Mouse (Mus musculus) testis, adult 2 months (tissue): Measurements from ENCODE around the gene Ift122. TPM values are rescaled to one million over a fixed set of nuclear protein-coding genes. Genes with fewer than 3 reads are reported as not detected.

Experiments used
- H3K27ac ChIP-seq: fragments of 200-500 bp; 2 replicates; pipeline ENCODE4 v1.5.1; 2012; ENCODE audit warnings: low read depth, low read length; ENCODE audit not compliant: control insufficient read depth, insufficient read depth
- H3K27me3 ChIP-seq: fragments of 200-500 bp; 2 replicates; pipeline ENCODE4 v1.6.1; 2012; ENCODE audit warnings: mild to moderate bottlenecking, low read length, moderate library complexity; ENCODE audit not compliant: control insufficient read depth, insufficient read depth
- H3K36me3 ChIP-seq: fragments of 200-500 bp; 2 replicates; pipeline ENCODE4 v1.6.1; 2012; ENCODE audit warnings: mild to moderate bottlenecking, low read length; ENCODE audit not compliant: control insufficient read depth, insufficient read depth
- H3K4me1 ChIP-seq: fragments of 200-500 bp; 2 replicates; pipeline ENCODE4 v1.6.1; 2012; ENCODE audit warnings: low read length; ENCODE audit not compliant: control insufficient read depth, insufficient read depth
- H3K4me3 ChIP-seq: fragments of 200-500 bp; 2 replicates; pipeline ENCODE4 v1.5.1; 2012; ENCODE audit warnings: low read depth, mild to moderate bottlenecking, low read length, moderate library complexity, mixed read lengths; ENCODE audit not compliant: control insufficient read depth
- CTCF ChIP-seq: fragments of 200-500 bp; IDR thresholded peaks from 2 replicates; pipeline ENCODE4 v1.5.1; 2012; ENCODE audit warnings: low read depth, mild to moderate bottlenecking, inconsistent platforms, low read length, moderate library complexity; ENCODE audit not compliant: control insufficient read depth, insufficient read depth, insufficient replicate concordance
- POLR2A ChIP-seq: fragments of 200-500 bp; IDR thresholded peaks from 2 replicates; pipeline ENCODE4 v1.6.1; 2012; ENCODE audit warnings: low read depth, mild to moderate bottlenecking, inconsistent platforms, low read length, moderate library complexity; ENCODE audit not compliant: control insufficient read depth
- polyA plus RNA-seq: library from polyadenylated mRNA; depleted of rRNA; stranded (reverse); fragments of >200 nt; gene quantifications from 2 replicates; pipeline ENCODE4 v1.2.3, GENCODE M21; 2012

Gene Ift122
- polyA plus RNA-seq, 1 experiment: 128 TPM

DNA sequence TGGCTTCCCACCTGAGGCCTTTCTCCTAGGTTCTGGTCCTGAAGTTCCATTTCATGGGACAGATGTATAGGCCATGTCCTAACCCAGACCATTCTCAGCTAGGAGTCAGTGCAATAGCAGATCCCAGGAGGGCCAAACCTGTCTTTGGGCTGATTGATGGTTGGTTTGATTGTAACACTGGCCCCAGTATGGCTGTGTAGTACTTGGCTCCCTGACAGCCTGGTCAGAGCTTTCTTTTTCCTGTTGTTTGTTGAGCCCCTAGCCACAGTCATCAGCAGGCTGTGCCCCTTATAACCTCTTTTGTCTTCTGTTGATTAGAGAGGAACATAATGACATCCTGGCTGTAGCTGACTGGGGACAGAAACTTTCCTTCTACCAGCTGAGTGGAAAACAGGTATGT lies 30.7 kb downstream of the Ift122 start:
- Histone ChIP-seq H3K27me3 (no peaks in the 10 kb centered on the region), H3K36me3 (peaks cover 1% of the 10 kb centered on the region), H3K4me1 (no peaks in the 10 kb centered on the region), H3K27ac (no peak overlapping the region), H3K4me3 (no peak overlapping the region)
- TF ChIP-seq POLR2A (no peak), CTCF (no peak)

DNA sequence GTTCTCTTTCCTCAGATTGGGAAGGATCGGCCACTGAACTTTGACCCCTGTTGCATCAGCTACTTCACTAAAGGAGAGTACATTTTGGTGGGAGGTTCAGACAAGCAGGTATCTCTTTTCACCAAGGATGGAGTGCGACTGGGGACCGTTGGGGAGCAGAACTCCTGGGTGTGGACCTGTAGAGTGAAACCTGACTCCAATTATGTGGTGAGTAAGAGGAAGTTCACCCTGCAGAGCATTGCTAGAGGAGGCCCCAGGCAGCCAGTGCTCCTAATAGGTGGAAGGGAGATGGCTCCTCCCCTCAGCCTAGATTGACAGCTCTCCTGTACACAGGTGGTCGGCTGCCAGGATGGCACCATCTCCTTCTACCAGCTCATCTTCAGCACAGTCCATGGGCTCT lies 33.6 kb downstream of the Ift122 start:
- Histone ChIP-seq H3K4me1 (no peaks in the 10 kb centered on the region), H3K27me3 (no peaks in the 10 kb centered on the region), H3K27ac (no peak overlapping the region), H3K36me3 (peaks cover 1% of the 10 kb centered on the region; the same call in 1 of the 2 replicates), H3K4me3 (no peak overlapping the region)
- TF ChIP-seq CTCF: no peak
- no peak for TF ChIP-seq POLR2A

DNA sequence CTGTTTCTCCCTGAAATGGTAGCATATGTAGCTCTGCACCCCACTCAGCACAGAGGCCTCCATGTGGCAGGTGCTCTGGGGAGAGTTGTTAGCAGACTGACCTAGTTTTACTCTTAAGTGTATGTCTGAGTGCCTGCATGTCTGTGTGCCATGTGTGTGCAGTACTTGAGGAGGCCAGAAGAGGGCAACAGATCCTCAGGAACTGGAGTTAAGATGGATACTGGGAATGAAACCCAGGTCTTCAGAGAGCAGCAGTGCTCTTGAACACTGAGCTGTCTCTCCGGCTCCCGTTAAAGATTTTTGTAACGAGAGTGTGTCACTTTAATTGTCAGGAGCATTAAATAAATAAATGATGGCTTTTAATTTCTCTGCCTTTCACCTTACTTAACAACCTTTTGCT lies 35.0 kb downstream of the Ift122 start:
- Histone ChIP-seq H3K27me3 (no peaks in the 10 kb centered on the region), H3K4me3 (no peak overlapping the region), H3K27ac (no peak overlapping the region), H3K36me3 (peaks cover 3% of the 10 kb centered on the region), H3K4me1 (no peaks in the 10 kb centered on the region)
- TF ChIP-seq CTCF: no peak
- no peak for TF ChIP-seq POLR2A

DNA sequence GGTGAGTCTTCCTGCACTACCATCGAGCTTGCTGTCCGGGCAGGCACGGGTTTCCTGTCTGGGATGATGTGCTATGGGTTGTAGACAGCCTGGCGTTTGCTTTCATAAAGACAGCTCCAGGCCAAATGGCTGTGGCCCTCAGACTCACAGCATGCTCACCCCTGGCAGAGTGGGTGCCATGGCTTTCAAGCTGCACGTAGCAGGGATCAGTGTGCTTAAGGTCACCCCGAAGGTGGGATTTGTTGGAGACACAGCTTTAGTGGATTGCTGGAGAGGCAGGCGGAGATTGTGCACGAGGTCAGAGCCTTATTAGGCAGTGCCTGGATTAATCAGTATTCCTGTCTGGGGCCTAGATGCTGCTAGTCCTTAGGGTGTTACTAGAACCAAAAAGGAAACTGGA lies 37.3 kb downstream of the Ift122 start:
- no peak for TF ChIP-seq CTCF
- TF ChIP-seq POLR2A: no peak
- H3K27me3 ChIP-seq: no peaks in the 10 kb centered on the region
- peaks cover 3% of the 10 kb centered on the region for H3K36me3 ChIP-seq
- H3K4me1 ChIP-seq: no peaks in the 10 kb centered on the region
- no peak overlapping the region for H3K4me3 ChIP-seq
- no peak overlapping the region for H3K27ac ChIP-seq

DNA sequence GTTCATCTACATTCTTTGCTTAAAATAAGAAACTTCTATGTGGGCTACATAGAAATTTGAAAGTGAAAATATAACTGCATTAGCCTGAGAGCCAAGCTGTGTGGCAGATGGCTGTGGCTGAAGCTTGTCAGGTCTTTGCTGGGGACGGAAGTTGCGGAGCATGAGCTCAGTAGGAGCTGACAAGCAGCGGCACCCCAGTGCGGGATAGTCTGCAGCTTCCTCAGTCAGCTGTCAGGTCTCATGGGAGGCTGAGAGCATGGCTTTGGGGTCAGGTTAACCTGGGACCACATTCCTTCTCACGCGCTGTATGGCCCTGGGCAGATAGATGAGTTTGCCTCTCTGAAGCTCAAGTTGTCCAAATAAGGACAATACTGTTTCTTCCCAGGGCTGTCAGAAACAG lies 37.8 kb downstream of the Ift122 start:
- TF ChIP-seq POLR2A (no peak), CTCF (no peak)
- Histone ChIP-seq H3K27ac (no peak overlapping the region), H3K27me3 (no peaks in the 10 kb centered on the region), H3K4me1 (no peaks in the 10 kb centered on the region), H3K4me3 (no peak overlapping the region), H3K36me3 (peaks cover 2% of the 10 kb centered on the region)

DNA sequence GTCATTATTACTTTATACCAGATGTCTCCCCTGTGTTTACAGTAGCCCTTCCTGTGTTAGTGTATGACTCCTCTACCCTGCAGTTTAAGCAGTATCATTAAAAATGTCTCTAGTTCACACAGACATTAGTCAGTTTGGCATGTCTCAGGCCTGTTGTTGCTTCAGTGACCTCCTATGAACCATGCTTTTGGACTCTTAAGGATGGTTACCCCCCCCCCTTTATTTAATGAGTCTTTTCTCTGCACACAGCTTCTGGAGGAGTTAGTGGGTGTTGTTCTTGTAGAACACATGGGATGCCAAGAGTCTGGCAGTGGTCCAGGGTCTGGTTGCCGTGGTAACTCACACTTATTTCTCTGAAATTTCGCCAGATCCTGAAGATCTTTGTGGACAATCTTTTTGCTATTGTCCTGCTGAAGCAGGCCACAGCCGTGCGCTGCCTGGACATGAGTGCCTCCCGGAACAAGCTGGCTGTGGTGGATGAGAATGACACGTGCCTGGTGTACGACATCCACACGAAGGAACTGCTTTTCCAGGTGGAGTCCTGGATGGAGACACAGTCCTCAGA lies 38.3 kb downstream of the Ift122 start:
- TF ChIP-seq CTCF (no peak), POLR2A (no peak)
- H3K36me3 ChIP-seq: peaks cover 2% of the 10 kb centered on the region
- H3K27me3 ChIP-seq: no peaks in the 10 kb centered on the region
- no peak overlapping the region for H3K4me3 ChIP-seq
- H3K27ac ChIP-seq: no peak overlapping the region
- H3K4me1 ChIP-seq: no peaks in the 10 kb centered on the region

DNA sequence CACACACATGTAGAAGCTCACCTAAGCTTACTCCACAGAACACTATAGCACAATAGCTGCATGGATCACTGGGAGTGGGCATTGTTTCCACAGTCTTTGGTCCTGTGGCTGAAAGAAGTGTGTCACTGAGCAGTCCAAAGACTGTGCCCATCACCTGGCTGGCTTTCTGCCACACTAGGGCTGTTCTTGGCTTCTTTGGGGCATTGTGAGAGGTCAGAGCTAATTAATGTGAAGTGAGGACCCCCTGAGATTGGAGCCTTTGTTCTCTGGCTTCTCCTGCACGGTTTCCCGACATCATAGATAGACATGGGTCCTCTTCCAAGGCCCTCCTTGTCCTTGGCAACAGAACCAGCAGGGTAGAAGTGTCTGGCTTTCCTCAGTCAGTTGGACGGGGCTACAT lies 39.1 kb downstream of the Ift122 start:
- Histone ChIP-seq H3K36me3 (peaks cover 3% of the 10 kb centered on the region), H3K4me1 (no peaks in the 10 kb centered on the region), H3K27ac (no peak overlapping the region), H3K4me3 (no peak overlapping the region), H3K27me3 (no peaks in the 10 kb centered on the region)
- TF ChIP-seq CTCF (no peak), POLR2A (no peak)

DNA sequence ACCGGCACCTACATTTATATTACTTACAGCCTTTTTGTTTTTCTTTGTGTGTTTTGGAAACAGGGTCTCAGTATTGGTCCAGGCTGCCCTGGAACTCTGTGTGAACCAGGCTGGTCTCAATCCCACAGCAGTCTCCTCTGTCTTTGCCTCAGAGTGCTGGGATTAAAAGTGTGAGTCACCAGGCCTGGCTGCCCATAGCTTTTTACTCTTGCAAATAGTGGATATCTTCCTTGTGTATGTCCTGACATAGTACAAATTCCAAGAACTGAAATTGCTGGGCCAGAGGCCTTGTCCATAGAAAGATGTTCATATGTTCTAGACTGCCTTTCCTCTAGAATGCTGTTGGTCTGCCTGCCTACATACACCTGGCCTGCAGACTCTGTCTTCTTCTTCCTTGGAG lies 43.1 kb downstream of the Ift122 start:
- no peak overlapping the region for H3K4me3 ChIP-seq
- peaks cover 3% of the 10 kb centered on the region for H3K36me3 ChIP-seq
- TF ChIP-seq CTCF (no peak), POLR2A (no peak)
- H3K27me3 ChIP-seq: no peaks in the 10 kb centered on the region
- H3K4me1 ChIP-seq: no peaks in the 10 kb centered on the region
- H3K27ac ChIP-seq: no peak overlapping the region
